Mouse (Mus musculus) regulatory T cell (primary cell): ENCODE data around the gene Noto.

Experiments used
- in situ Hi-C: fragments of 300-600 bp; cut with MboI, MseI; formaldehyde crosslinking; loops from one replicate; pipeline ENCODE4 v1.15.1; 2025; ENCODE audit warnings: high pct_unique_total_duplicates

Noto gene

DNA sequence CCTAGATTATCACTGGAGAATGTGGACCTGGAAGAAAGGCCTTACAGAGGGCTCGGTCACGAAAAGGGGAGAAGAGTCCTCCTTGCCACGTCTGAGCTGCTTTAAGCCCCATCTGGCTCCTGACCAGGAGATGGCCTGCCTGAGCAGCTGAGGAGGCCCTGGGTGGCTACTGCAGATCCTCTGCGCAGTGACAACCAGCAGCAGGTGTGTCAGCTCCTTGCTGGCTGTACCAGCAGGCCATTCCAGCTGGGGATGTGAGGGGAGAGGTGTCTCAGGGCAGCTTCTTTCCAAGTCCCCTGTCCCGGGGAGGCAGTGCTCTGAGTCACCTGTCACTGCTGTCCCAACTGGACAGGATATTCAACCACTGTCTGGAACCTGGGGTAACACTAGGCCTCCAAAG is 48.9 kb downstream of the Noto start:
- in situ Hi-C loops: no loop called here

DNA sequence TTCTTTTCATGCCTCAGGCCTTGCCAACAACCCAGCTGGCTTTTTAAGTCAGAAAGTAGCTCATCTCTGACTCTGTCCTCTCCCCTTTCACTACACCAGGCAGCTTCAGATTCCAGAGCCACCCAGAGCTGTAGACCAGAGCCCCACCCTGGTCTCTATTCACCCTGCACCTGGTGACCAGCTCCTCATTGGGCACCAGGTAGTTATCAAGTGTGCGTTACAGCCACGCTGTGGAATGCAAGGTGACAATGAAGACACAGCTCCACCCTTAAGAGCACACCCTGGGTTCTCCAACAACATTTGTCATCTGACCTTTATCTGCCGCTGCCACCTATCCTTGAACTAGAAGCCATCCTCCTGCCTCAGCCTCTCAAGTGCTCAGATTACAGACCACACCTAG is 51.9 kb downstream of the Noto start:
- in situ Hi-C loops: no loop called here

DNA sequence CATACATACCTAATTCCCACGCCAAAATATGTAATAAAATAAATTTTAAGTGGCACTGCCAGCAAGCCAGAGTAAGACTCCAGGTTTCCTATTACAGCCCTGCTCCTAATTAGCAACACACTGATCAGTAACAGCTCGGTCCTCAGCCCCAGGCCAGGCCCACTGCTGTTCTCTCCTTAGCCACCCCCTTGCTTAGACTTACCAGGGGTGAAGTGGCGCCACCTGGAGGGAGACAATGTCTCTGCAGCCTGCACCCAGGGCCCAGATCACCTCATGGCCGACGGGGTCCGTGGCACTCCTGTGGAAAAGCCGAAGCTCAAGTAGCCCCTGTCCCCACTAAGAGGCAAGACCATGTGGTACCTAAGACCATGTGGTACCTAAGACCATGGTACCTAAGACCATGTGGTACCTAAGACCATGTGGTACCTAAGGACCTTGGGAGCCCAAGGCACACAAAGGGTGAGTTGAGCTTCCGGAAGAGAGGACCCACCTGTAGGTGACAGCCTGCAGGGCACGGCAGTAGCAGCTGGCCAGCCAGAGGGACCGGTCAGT is 53.8 kb downstream of the Noto start:
- in situ Hi-C loops: no loop called here

DNA sequence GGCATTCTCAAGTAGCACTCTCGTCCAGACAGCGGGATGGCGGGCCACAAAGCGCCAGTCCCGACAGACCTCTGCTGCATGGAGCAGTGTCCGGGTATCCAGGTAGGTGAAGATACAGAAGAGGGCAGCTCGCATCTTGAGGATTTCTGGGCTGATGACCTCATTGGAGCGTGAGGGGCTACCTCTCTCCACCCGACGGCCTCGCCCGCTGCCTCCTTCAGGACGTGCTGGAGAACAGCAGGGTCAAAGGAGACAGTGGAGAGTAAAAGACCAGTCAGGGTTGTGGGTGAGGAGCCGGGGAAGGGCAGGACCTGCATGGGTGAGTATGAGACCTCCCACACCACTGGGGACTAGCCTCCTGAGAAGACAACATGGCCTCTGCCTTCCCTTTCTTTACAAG is 54.7 kb downstream of the Noto start:
- in situ Hi-C loops: no loop called here
